Mouse (Mus musculus): ENCODE measurements at regions not wholly inside any gene's neighbourhood (a gene's known extent, or its start where the extent isn't known, plus 50 kb on each side); places are given as distances from the start of the nearest gene placed in this dataset.

- Histone ChIP-seq H3K4me2 (ENCODE audit: low read depth, low read length, severe bottlenecking) (no peak overlapping the region), H3K4me3 (ENCODE audit: low read depth, low read length) (no peak overlapping the region), H3K36me3 (ENCODE audit: control insufficient read depth, insufficient read depth, low read length) (no peaks in the 10 kb centered on the region), H3K27me3 (ENCODE audit: control insufficient read depth, insufficient read depth, low read length) (peaks cover 23% of the 10 kb centered on the region), H3K4me1 (replicated peaks; ENCODE audit: control insufficient read depth, insufficient read depth, low read length) (peaks cover 16% of the 10 kb centered on the region), H3K27ac (ENCODE audit: low read depth, low read length) (0 out of 2 replicates have a peak overlapping the region, but pooled peaks have one; percentile 6), H3K9ac (ENCODE audit: low read length) (no peak overlapping the region), H3K9me3 (ENCODE audit: control insufficient read depth, low read length) (no peaks in the 10 kb centered on the region)
- WGBS: 52% methylated on average over 8 of the region's 8 CpGs
- ATAC-seq (replicated peaks; ENCODE audit: low FRiP score): no peak
- no peak for DNase-seq (ENCODE audit: low spot score)
Measured at GRCm38 (mm10) chr4:125318293-125318692, 172.2 kb upstream of the Grik3 start.

- Histone ChIP-seq H3K27me3 (ENCODE audit: control insufficient read depth, insufficient read depth, low read length) (peaks cover 23% of the 10 kb centered on the region), H3K4me3 (ENCODE audit: low read depth, low read length) (no peak overlapping the region), H3K27ac (ENCODE audit: low read depth, low read length) (no peak overlapping the region), H3K9ac (ENCODE audit: low read length) (no peak overlapping the region), H3K4me2 (ENCODE audit: low read depth, low read length, severe bottlenecking) (no peak overlapping the region), H3K4me1 (replicated peaks; ENCODE audit: control insufficient read depth, insufficient read depth, low read length) (peaks cover 23% of the 10 kb centered on the region), H3K36me3 (ENCODE audit: control insufficient read depth, insufficient read depth, low read length) (no peaks in the 10 kb centered on the region), H3K9me3 (ENCODE audit: control insufficient read depth, low read length) (no peaks in the 10 kb centered on the region)
- WGBS: 81% methylated on average over 3 of the region's 3 CpGs
- DNase-seq (ENCODE audit: low spot score) (no peak), ATAC-seq (replicated peaks; ENCODE audit: low FRiP score) (no peak)
Measured at GRCm38 (mm10) chr4:125316876-125317275, 173.6 kb upstream of the Grik3 start.

DNA sequence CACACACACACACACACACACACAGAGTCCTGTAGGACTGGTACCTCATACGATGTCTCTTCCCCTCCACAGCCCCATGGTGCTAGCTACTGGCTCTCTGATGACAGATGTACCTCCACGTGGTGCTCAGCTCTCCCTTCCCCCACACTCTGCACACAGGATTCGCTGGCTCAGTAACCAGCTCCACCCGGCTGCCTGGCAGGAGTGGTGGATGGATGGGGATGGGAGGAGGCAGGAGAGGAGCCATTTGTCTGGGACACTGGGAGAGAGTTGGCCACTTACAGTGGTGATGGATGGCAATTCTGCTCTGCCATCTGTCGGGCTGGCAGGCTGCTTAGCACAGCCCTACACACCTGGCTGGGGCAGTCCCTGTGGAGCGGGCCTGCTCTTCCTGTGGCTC lies 174.7 kb upstream of the Grik3 start:
- Histone ChIP-seq H3K36me3 (ENCODE audit: control insufficient read depth, insufficient read depth, low read length) (no peaks in the 10 kb centered on the region), H3K9me3 (ENCODE audit: control insufficient read depth, low read length) (no peaks in the 10 kb centered on the region), H3K27ac (ENCODE audit: low read depth, low read length) (0 out of 2 replicates have a peak overlapping the region, but pooled peaks have one; percentile 34), H3K4me2 (ENCODE audit: low read depth, low read length, severe bottlenecking) (no peak overlapping the region), H3K4me3 (ENCODE audit: low read depth, low read length) (no peak overlapping the region), H3K4me1 (replicated peaks; ENCODE audit: control insufficient read depth, insufficient read depth, low read length) (peaks cover 23% of the 10 kb centered on the region), H3K27me3 (ENCODE audit: control insufficient read depth, insufficient read depth, low read length) (peaks cover 27% of the 10 kb centered on the region), H3K9ac (ENCODE audit: low read length) (no peak overlapping the region)
- ATAC-seq (replicated peaks; ENCODE audit: low FRiP score): peak; percentile 63
- WGBS: 34% methylated on average over 6 of the region's 6 CpGs
- no peak for DNase-seq (ENCODE audit: low spot score)

DNA sequence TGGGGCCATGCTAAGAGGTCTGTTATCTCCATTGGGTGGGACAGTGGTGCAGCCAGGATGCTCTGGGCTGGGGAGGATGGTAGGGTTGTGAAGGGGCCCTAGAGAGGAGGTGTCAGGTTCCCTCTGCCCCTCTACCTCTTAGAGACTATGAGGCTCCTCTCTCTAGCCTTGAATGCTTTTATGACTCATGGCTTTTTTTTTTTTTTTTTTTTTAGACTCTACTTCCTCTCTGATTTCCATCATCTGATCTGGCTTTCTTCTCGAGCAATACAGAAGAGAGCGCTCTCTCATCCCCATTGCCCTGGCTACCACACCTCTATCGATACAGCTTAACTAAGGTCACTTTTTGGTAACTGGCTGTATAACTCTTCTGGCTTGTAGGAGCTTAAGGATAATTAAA lies 176.6 kb upstream of the Grik3 start:
- H3K4me2 ChIP-seq (ENCODE audit: low read depth, low read length, severe bottlenecking): no peak overlapping the region
- no peak overlapping the region for H3K4me3 ChIP-seq (ENCODE audit: low read depth, low read length)
- no peaks in the 10 kb centered on the region for H3K9me3 ChIP-seq (ENCODE audit: control insufficient read depth, low read length)
- no peaks in the 10 kb centered on the region for H3K36me3 ChIP-seq (ENCODE audit: control insufficient read depth, insufficient read depth, low read length)
- H3K4me1 ChIP-seq (replicated peaks; ENCODE audit: control insufficient read depth, insufficient read depth, low read length): peaks cover 19% of the 10 kb centered on the region
- DNase-seq (ENCODE audit: low spot score) (no peak), ATAC-seq (replicated peaks; ENCODE audit: low FRiP score) (no peak)
- H3K27me3 ChIP-seq (ENCODE audit: control insufficient read depth, insufficient read depth, low read length): peaks cover 27% of the 10 kb centered on the region
- H3K9ac ChIP-seq (ENCODE audit: low read length): no peak overlapping the region
- no peak overlapping the region for H3K27ac ChIP-seq (ENCODE audit: low read depth, low read length)
- 81% methylated on average over 3 of the region's 3 CpGs for WGBS

GRCm38 (mm10) chr4:125313252-125313651 lies 177.2 kb upstream of the Grik3 start:
- Histone ChIP-seq H3K4me1 (replicated peaks; ENCODE audit: control insufficient read depth, insufficient read depth, low read length) (peaks cover 17% of the 10 kb centered on the region), H3K36me3 (ENCODE audit: control insufficient read depth, insufficient read depth, low read length) (no peaks in the 10 kb centered on the region), H3K9ac (ENCODE audit: low read length) (no peak overlapping the region), H3K27me3 (ENCODE audit: control insufficient read depth, insufficient read depth, low read length) (peaks cover 26% of the 10 kb centered on the region), H3K4me2 (ENCODE audit: low read depth, low read length, severe bottlenecking) (no peak overlapping the region), H3K9me3 (ENCODE audit: control insufficient read depth, low read length) (no peaks in the 10 kb centered on the region), H3K4me3 (ENCODE audit: low read depth, low read length) (no peak overlapping the region), H3K27ac (ENCODE audit: low read depth, low read length) (no peak overlapping the region)
- peak; percentile 54 for DNase-seq (ENCODE audit: low spot score)
- WGBS: under 1% methylated on average over 11 of the region's 11 CpGs
- peak; percentile 68; the same call in 1 of the 2 replicates for ATAC-seq (replicated peaks; ENCODE audit: low FRiP score)

GRCm38 (mm10) chr4:125308171-125308570 lies 180.5 kb upstream of the Zc3h12a start:
- H3K9ac ChIP-seq (ENCODE audit: low read length): no peak overlapping the region
- H3K27me3 ChIP-seq (ENCODE audit: control insufficient read depth, insufficient read depth, low read length): peaks cover 6% of the 10 kb centered on the region
- H3K36me3 ChIP-seq (ENCODE audit: control insufficient read depth, insufficient read depth, low read length): no peaks in the 10 kb centered on the region
- H3K4me1 ChIP-seq (replicated peaks; ENCODE audit: control insufficient read depth, insufficient read depth, low read length): peaks cover 6% of the 10 kb centered on the region
- DNase-seq (ENCODE audit: low spot score) (no peak), ATAC-seq (replicated peaks; ENCODE audit: low FRiP score) (no peak)
- H3K4me2 ChIP-seq (ENCODE audit: low read depth, low read length, severe bottlenecking): no peak overlapping the region
- H3K9me3 ChIP-seq (ENCODE audit: control insufficient read depth, low read length): no peaks in the 10 kb centered on the region
- WGBS: 42% methylated on average over 8 of the region's 8 CpGs
- no peak overlapping the region for H3K27ac ChIP-seq (ENCODE audit: low read depth, low read length)
- H3K4me3 ChIP-seq (ENCODE audit: low read depth, low read length): no peak overlapping the region

DNA sequence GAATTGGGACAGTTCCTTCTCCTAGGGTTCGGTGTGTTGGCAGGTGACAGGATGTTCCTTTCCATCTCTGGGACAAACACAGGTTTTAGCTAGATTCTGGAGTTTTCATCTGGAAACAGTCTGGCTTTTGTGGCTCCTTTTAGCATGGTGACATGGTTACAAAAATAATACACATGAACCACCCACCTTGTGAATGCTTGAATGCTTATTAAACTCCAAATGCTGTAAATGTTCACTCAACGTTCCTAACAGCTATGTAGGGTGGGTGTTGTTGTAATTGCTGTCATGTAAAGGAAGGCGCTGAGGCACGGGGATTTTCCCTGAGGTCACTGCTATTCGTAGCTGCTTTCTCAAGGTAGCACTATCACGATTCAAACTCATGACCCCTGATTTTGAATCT lies 178.1 kb upstream of the Zc3h12a start:
- no peaks in the 10 kb centered on the region for H3K9me3 ChIP-seq (ENCODE audit: control insufficient read depth, low read length)
- H3K4me3 ChIP-seq (ENCODE audit: low read depth, low read length): no peak overlapping the region
- H3K9ac ChIP-seq (ENCODE audit: low read length): no peak overlapping the region
- DNase-seq (ENCODE audit: low spot score) (no peak), ATAC-seq (replicated peaks; ENCODE audit: low FRiP score) (no peak)
- WGBS: 81% methylated on average over 6 of the region's 6 CpGs
- no peak overlapping the region for H3K27ac ChIP-seq (ENCODE audit: low read depth, low read length)
- H3K4me2 ChIP-seq (ENCODE audit: low read depth, low read length, severe bottlenecking): no peak overlapping the region
- no peaks in the 10 kb centered on the region for H3K36me3 ChIP-seq (ENCODE audit: control insufficient read depth, insufficient read depth, low read length)
- H3K27me3 ChIP-seq (ENCODE audit: control insufficient read depth, insufficient read depth, low read length): peaks cover 3% of the 10 kb centered on the region; the same call in 1 of the 2 replicates
- H3K4me1 ChIP-seq (replicated peaks; ENCODE audit: control insufficient read depth, insufficient read depth, low read length): no peaks in the 10 kb centered on the region

GRCm38 (mm10) chr4:125302660-125303059 lies 175.0 kb upstream of the Zc3h12a start:
- Histone ChIP-seq H3K4me3 (ENCODE audit: low read depth, low read length) (no peak overlapping the region), H3K4me1 (replicated peaks; ENCODE audit: control insufficient read depth, insufficient read depth, low read length) (peaks cover 3% of the 10 kb centered on the region; the same call in 1 of the 2 replicates), H3K9ac (ENCODE audit: low read length) (no peak overlapping the region), H3K9me3 (ENCODE audit: control insufficient read depth, low read length) (no peaks in the 10 kb centered on the region), H3K27me3 (ENCODE audit: control insufficient read depth, insufficient read depth, low read length) (no peaks in the 10 kb centered on the region; the same call in 1 of the 2 replicates), H3K4me2 (ENCODE audit: low read depth, low read length, severe bottlenecking) (no peak overlapping the region), H3K36me3 (ENCODE audit: control insufficient read depth, insufficient read depth, low read length) (no peaks in the 10 kb centered on the region), H3K27ac (ENCODE audit: low read depth, low read length) (no peak overlapping the region)
- DNase-seq (ENCODE audit: low spot score): no peak
- ATAC-seq (replicated peaks; ENCODE audit: low FRiP score): no peak
- 70% methylated on average over 7 of the region's 7 CpGs for WGBS
